8 mouse cellular contexts compared by ENCODE assay signal in the genomic region with DNA sequence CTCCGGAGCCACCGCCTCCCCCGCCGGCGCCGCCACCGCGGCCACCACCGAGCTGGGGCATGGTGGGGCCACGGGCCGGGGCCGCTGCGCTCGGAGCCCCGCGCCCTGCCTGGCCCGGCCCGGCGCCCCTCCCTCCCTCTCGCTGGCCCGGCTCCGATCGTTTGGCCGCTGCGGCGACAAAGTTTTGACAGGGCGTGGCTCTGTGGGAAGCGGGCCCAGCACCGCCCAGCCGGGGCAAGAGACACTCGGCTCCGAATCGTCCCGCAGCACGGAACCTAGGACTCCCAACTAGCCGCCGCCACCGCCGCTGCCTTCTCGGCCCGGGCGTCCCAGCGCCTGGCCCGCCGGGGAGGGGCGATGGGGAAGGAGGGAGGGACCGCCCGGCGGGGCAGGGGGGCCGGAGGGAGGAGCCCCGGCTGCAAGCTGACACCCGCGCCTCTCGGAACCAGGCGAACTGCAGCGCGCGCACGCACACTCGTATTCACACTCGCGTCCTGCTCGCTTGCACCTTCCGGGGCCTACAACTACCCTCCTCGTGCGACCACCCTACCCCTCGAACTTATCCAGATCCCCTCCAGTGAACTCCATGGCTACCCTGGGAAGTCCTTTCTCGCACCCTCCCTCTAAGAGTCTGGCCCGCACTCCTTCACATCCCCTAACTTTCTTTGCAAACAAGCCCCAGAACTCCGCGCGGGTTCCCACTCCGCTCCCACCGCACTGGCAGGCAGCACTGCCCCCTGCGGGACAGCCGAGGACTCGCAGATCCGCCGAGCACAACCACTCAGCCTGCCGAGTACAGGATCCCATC. TPM values are rescaled to one million over a fixed set of nuclear protein-coding genes. Genes with fewer than 3 reads are reported as not detected.
DNase-seq lines count a peak whose midpoint lies in the region; ATAC-seq lines count a peak whose summit lies in the region.

TSS of gene Tcf7l1 (minus strand) at position 363 of the 808 bp plus-strand sequence.

- H3K4me2 ChIP-seq in hindbrain, embryonic 15.5 days, result peak within 1 kb of the TSS; percentile 100

- H3K9me3 ChIP-seq in hindbrain, embryonic 15.5 days, result no peaks in the 10 kb centered on the region

- peak; percentile 82 for DNase-seq in T-cell, adult 2 months (ENCODE audit: low spot score)
- DNase-seq in cerebellum, postnatal 36 days, result peak; percentile 74 to 75
- DNase-seq in gastrocnemius, adult 18-20 months (ENCODE audit: low spot score), result peak; percentile 94
- DNase-seq in layer of hippocampus, postnatal 36 days, result peak; percentile 84 to 85
- peak; percentile 92 for DNase-seq in lung, postnatal 25 days (ENCODE audit: low spot score)
- peak; percentile 94 for DNase-seq in retina, embryonic 14.5 days (ENCODE audit: low spot score)
- DNase-seq in thymus, postnatal 36 days, result peak; percentile 82 to 88

- peak within 1 kb of the TSS; percentile 59 for H3K9ac ChIP-seq in hindbrain, embryonic 15.5 days

- under 1% methylated on average over 61 of the region's 80 CpGs for WGBS in hindbrain, embryonic 15.5 days

- peak; percentile 88 for ATAC-seq in hindbrain, embryonic 15.5 days (ENCODE audit: low FRiP score, low read depth)

- H3K27me3 ChIP-seq in hindbrain, embryonic 15.5 days, result peaks cover 14% of the 10 kb centered on the region

- H3K4me1 ChIP-seq in hindbrain, embryonic 15.5 days (replicated peaks), result peaks cover 27% of the 10 kb centered on the region

- no peaks in the 10 kb centered on the region for H3K36me3 ChIP-seq in hindbrain, embryonic 15.5 days

- peak within 1 kb of the TSS; percentile 80 for H3K27ac ChIP-seq in hindbrain, embryonic 15.5 days (replicated peaks)

- H3K4me3 ChIP-seq in hindbrain, embryonic 15.5 days, result peak within 1 kb of the TSS; percentile 68

RNA-seq across cellular contexts. Expression of gene Tcf7l1, which starts in this region (rescaled TPM):
- total RNA-seq in gastrocnemius, adult 18-20 months (2021), result 1 to 10 TPM; 4.3 to 5.3 TPM
- 7.2 and 7.9 TPM in 2 replicates for polyA plus RNA-seq in hindbrain, embryonic 15.5 days (2015; fragmentation: Nextera tagmentation; extraction: Ambion mirVana)
- 1 to 10 TPM; 2.9 to 3.6 TPM for total RNA-seq in layer of hippocampus, postnatal 36 days (2021)

Comparison
In these comparisons a context has a peak if more than half of its experiments do, and no peak if none do; other contexts are left out.
1. Peak in every context shown above with its lines: DNase-seq, ATAC-seq, H3K4me3 ChIP-seq and H3K27ac ChIP-seq.